Mouse (Mus musculus): ENCODE data around the gene Cdh9. TPM values are rescaled to one million over a fixed set of nuclear protein-coding genes. Genes with fewer than 3 reads are reported as not detected.

Gene Cdh9
- total RNA-seq (2021), result 3.4 and 5.4 TPM in 2 replicates
- long read RNA-seq, result 0 reads

- DNase-seq, result peak; percentile 18
These were observed at the start of gene Cdh9 for GRCm38 (mm10) chr15:16728470-16729011. Gene Cdh9, plus strand, starts transcription at chr15:16728756.

- DNase-seq, result no peak
These were observed 49.5 kb upstream of the Cdh9 start for GRCm38 (mm10) chr15:16679096-16679495.

GRCm38 (mm10) chr15:16699821-16700220 lies 28.7 kb upstream of the Cdh9 start:
- no peak for DNase-seq

- no peak for DNase-seq
These were observed 26.2 kb upstream of the Cdh9 start for GRCm38 (mm10) chr15:16702340-16702739.

GRCm38 (mm10) chr15:16739088-16739487 lies 10.5 kb downstream of the Cdh9 start:
- DNase-seq, result no peak

GRCm38 (mm10) chr15:16746672-16747071 lies 18.1 kb downstream of the Cdh9 start:
- no peak for DNase-seq

- DNase-seq, result no peak
These were observed 34.7 kb downstream of the Cdh9 start for GRCm38 (mm10) chr15:16763252-16763651.

- DNase-seq, result no peak
These were observed 56.0 kb downstream of the Cdh9 start for GRCm38 (mm10) chr15:16784575-16784974.

- DNase-seq, result no peak
These were observed 64.3 kb downstream of the Cdh9 start for GRCm38 (mm10) chr15:16792857-16793256.

GRCm38 (mm10) chr15:16801302-16801701 lies 72.7 kb downstream of the Cdh9 start:
- no peak for DNase-seq

GRCm38 (mm10) chr15:16810787-16811186 lies 82.2 kb downstream of the Cdh9 start:
- no peak for DNase-seq

GRCm38 (mm10) chr15:16814035-16814434 lies 85.5 kb downstream of the Cdh9 start:
- DNase-seq, result no peak

- DNase-seq, result no peak
These were observed 106.2 kb downstream of the Cdh9 start for GRCm38 (mm10) chr15:16834761-16835160.

- no peak for DNase-seq
These were observed 154.0 kb downstream of the Cdh9 start for GRCm38 (mm10) chr15:16882542-16882941.

GRCm38 (mm10) chr15:16896674-16897073 lies 168.1 kb downstream of the Cdh9 start:
- no peak for DNase-seq

All from adrenal gland, postnatal 25 days (tissue).